Mouse (Mus musculus) cerebellum, postnatal 25 days (tissue): Measurements from ENCODE around the gene Tspyl4.

Source experiments
- DNase-seq, 2 experiments: peaks; one replicate each; pipeline ENCODE4 v3.0.0; 2021; ENCODE audit warnings: mixed read lengths in 2 of 2

Gene Tspyl4

GRCm38 (mm10) chr10:34326701-34327100 lies 29.5 kb downstream of the Tspyl4 start:
- DNase-seq = peak in 1 of 2 experiments; percentile 19

GRCm38 (mm10) chr10:34327144-34327543 lies 29.9 kb downstream of the Tspyl4 start:
- no peak for DNase-seq

GRCm38 (mm10) chr10:34328310-34328709 lies 31.1 kb downstream of the Tspyl4 start:
- DNase-seq = peak; percentile 32 to 64

- DNase-seq = no peak
Measured at GRCm38 (mm10) chr10:34341014-34341413, 43.8 kb downstream of the Tspyl4 start.

- DNase-seq = no peak
Measured at GRCm38 (mm10) chr10:34341886-34342285, 44.6 kb downstream of the Tspyl4 start.
